Mouse (Mus musculus) monocyte, adult 5-6 weeks (primary cell): ENCODE results near the gene Mtmr12. TPM values are rescaled to one million over a fixed set of nuclear protein-coding genes. Genes with fewer than 3 reads are reported as not detected.

ENCODE experiments used
- ATAC-seq: fragments of 153-309, 156-312 bp; replicated peaks from 2 replicates; pipeline ENCODE4 v1.8.0; 2017; ENCODE audit warnings: mild to moderate bottlenecking; ENCODE audit not compliant: low TSS enrichment, insufficient number of reproducible peaks, severe bottlenecking, poor library complexity, low FRiP score
- total RNA-seq: library from RNA; stranded (forward); fragments of 200-1000, 200-491, 200-594 nt; gene quantifications from 3 replicates; pipeline ENCODE4 v1.2.3, GENCODE M21; 2017

Gene Mtmr12
- total RNA-seq, 1 experiment from 2014 or later = 39.5 TPM

DNA sequence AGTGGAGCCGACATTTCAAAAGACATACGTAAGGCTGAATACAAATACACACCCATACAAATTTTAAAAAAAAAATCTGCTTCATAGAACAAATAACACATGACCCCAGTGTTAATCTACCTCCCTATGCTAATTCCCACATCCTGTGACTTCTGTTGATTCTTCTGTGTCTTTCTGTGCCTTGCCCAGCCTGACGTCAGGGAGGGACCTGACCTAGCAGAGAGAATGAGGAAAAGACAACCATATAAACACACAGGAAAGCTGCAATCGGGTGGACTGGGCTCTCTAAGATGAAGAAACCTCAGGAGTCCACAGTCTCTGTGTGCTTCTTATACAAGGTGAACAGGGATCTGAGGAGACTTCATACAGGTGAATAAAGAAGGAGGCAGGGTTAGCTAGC lies 102.3 kb downstream of the Mtmr12 start:
- ATAC-seq = no peak

DNA sequence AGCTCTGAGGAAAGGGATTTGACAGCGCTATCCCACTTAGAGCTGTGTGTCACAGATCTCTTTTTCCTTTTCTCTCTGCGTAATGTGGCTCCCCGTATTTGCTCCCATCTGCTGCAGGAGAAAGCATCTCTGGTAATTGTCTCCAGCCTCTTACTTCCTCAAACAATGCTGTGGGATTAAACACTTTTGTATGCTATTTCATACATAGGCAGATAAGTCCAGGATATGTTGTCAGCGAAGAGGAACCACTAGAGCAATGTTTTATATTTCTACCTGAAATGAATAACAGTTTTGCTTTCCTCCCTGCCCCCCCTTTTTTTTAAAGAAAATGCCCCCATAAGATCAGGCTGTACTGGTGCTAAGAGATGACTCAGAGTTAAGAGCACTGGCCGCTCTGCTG lies 103.7 kb downstream of the Mtmr12 start:
- ATAC-seq = no peak

DNA sequence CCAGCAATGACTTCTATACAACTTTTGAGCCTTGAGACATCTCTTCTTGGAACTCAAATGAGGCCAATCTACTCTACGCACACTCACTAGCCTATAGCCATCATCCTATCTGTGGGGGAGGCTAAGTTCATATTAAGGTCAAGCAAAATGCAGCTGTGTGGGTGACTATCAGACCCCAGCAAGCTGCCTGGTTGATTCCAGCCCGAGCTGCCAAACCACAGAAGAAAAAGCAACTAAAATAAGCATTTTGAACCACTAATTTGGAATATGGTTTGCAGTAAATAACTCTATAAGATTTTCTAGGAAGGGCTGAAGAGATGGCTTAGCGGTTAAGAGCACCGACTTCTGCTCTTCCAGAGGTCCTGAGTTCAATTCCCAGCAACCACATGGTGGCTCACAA lies 105.8 kb downstream of the Mtmr12 start:
- no peak for ATAC-seq

DNA sequence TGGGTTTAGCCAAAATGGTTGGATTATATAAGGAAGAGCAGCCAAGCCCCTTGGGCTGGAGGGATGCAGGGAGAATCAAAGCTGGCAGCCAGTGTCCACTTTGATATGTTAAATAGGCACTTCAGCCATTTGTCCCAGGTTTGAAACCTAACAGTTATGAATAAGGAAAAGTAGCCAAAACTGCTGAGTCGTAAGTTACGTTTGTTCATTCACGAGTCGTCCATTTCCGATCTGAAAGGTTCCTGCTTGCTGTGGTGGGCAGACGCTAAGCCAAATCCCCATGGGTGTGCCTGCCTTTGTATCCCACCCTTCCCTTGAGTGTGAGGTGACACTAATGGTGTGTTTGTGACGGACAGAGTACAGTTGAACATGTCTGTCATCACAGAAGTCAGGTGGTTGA lies 106.6 kb downstream of the Mtmr12 start:
- no peak for ATAC-seq

DNA sequence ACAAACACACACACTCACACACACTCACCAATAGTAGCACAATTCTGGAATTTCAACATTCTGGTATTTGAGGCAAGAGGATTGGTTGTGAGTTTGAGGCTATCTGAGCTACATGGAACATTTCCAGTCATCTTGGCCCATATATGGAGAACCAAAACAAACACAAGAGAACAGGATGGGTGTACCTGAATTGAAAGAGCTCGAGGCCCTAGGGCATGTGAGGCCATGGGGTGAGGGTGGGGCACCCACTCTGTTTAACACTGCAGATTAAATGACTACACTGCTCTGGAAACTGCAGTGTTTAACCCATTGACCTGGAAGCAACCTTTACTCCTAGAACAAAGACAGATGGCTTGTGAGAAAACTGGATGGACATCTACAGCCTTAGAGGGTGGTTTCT lies 108.4 kb downstream of the Mtmr12 start:
- ATAC-seq = no peak

DNA sequence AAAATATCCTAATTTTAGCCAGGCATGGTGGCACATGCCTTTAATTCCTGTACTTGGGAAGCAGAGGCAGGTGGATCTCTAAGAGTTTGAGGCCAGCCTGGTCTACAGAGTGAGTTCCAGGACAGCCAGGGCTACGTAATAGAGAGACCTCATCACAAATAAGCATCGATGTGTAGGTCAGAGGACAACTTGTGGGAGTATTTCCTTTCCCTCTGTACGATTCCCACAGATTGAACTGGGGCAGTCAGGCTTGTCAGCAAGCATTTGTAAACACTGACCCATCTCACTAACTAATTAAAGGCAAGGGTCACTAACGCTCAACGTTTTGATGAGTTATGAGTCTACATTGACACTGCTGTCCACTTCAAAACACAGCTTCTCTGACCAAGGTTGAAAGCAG lies 109.8 kb downstream of the Mtmr12 start:
- no peak for ATAC-seq

DNA sequence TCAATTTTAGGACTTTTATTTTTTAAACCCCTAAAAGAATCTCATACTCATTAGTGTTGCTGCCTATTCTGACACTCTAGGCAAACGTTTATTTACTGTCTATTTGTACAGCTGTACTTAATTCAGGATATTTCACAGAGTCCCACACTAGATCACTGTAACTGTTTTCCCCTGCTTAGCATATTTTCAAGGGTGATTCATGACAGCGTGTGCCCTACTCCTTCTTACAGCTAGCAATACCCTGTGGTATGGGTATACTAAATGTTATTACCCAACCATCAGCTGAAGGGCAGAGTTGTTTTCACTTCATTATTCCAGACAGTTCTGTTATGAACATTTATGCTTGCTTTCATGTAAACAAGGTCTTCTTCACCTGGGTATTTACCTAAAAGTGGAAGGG lies 111.2 kb downstream of the Mtmr12 start:
- ATAC-seq = no peak

DNA sequence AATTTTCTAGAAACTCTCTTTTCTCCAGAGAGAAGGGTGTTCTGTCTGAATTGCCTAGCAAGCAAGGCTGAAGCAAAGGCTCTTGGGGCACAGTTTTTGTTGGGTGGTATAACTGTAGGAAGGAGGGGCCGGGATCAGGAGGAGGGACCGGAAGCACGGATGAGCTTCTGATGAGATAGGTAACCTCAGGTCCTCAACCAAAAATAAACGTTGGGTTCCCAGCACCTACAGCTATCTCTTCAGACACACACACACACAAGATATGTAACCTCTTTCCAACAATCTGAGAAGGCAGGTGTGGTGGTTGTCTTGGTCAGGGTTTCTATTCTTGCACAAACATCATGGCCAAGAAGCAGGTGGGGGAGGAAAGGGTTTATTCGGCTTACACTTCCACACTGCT lies 112.5 kb downstream of the Mtmr12 start:
- no peak for ATAC-seq

DNA sequence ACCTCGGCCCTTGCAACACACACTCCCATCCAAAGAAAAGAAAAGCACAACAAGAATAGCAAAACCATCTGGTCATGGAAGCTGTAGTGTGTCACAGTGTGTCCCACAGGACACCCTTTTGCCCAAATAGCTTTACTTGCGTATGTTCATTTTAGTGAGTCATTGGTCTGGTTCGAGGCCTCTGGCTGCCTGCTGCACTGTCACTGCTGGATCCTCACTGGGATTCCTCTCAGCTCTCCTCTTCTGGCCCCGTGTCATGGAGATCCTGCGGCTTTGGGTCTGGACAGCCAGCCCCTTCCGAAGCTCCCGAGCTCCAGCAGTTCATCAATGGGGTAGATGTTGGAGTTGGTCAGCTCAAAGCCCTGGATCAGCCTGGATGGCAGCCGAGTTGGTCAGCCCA lies 113.6 kb downstream of the Mtmr12 start:
- ATAC-seq = no peak

DNA sequence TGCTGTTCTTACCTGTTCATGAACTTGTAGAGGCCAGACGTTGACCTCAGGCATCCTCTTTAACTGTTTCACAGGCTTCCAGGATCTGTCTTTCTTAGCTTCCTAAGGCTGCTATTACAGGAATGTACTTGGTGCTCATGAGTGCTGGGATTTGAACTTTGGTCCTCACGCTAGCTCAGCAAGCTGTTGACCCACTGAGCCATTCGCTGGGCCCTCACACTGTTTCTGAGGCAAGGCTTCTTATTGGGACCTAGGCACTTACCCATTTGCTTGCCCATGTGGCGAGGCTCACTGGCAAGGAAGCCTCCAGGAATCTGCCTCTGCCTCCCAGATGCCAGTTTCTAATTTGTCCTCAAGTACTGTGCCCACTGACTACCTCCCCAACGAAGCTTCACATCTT lies 115.1 kb downstream of the Mtmr12 start:
- ATAC-seq = no peak

DNA sequence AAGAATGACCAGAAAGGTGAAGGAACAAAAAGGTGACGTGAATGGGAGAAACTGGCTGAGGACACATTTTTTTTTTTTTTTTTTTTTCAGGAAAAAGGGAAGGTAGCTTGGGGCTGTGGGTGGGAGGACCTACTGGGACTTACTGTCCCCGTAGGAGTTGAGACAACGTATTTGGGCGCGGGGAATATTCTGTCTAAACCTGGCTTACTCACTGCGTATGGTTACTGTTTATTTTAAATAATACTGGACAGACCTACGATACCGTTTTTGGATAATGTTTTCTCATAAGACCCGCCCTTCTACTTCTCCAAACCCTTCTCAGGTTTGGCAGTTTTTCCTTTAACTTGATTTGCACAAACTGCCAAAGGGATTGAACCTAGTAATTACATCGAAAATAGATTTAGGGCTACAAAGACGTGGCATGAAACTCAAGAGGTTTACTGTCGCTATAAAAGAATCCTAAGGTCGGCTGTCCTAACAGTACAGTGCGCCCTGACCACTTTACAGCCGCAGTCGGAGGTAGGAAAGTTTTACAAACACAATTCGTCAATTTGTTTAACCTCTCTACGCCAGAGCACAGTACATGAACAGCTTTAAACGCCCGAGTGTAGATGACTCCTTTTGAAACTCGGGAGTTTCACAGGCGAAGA lies 115.7 kb downstream of the Mtmr12 start:
- ATAC-seq = no peak

DNA sequence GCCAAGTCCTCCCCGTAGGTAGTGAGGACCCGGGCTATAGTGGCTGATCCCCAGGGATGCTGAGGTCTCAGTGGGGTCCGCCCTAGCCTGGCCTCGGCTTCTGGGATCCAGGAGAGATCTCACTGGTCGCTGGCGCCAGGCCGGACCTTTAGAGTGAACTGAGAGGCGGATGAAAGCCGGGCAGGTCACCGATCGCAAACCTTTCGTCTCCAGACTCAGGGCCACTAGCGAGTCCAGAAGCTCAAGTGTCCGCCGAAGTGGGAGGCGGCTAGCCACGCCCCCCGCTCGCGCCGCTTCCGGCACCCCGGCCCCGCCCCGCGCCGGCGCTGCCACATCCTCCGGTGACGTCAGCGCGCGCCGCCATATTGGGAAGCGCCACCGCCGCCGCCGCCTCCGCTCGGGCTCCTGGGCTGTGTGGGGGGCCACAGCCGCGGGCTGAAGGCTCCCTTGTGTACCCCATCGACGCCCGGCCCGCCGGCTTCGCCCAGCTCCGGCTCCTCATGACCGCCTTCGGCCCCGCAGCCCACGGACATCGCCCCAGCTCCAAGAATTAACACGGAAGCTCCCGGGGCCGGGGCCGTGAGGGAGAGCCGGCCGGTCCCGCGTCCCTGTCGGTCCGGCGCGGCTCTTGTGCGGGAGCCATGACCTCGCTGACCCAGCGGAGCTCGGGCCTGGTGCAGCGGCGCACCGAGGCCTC lies 116.4 kb downstream of the Mtmr12 start, which contains the start of gene Golph3:
Gene Golph3, plus strand, starts transcription at position 360 of the 697 bp plus-strand sequence.
- ATAC-seq = peak; percentile 75

DNA sequence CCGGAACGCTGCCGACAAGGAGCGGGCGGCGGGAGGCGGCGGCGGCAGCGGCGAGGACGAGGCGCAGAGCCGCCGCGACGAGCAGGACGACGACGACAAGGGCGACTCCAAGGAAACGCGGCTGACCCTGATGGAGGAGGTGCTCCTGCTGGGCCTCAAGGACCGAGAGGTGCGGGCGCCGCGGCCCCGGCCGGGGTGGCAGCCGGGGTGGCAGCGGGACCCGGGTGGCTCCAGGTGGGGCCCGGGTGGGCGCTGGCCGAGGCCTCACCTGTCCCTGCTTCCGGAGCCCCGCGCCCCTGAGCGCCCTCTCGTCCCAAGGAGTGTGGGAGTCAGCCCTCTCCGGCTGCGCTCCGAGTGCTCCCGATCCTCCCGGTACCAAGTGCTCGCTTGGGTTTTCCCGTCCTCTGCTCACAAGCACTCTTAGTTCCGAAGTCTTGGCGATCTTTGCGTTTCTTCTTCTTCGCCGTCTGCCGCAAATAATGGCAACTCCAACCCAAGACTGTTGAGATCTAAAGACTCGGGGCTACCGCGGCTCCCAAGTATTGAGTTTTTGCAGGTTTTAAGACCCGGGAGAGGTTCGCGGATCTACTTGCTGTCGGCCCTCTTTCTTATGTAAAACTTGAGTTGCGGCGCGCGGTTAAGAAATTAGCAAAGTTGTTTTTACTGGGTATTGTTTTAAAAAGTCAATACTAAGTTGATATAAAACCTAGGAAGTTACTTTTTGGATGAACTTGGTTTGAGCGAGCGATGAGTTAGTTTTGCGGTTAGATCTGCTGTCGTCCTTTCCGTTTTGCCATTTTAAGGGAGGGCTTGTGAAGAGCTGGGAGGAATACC lies 117.2 kb downstream of the Mtmr12 start, which contains the start of gene 1810049J17Rik:
Gene 1810049J17Rik, minus strand, starts transcription at position 112 of the 834 bp plus-strand sequence.
- ATAC-seq = 0 out of 2 replicates have a peak, but pooled peaks have one; percentile 10

DNA sequence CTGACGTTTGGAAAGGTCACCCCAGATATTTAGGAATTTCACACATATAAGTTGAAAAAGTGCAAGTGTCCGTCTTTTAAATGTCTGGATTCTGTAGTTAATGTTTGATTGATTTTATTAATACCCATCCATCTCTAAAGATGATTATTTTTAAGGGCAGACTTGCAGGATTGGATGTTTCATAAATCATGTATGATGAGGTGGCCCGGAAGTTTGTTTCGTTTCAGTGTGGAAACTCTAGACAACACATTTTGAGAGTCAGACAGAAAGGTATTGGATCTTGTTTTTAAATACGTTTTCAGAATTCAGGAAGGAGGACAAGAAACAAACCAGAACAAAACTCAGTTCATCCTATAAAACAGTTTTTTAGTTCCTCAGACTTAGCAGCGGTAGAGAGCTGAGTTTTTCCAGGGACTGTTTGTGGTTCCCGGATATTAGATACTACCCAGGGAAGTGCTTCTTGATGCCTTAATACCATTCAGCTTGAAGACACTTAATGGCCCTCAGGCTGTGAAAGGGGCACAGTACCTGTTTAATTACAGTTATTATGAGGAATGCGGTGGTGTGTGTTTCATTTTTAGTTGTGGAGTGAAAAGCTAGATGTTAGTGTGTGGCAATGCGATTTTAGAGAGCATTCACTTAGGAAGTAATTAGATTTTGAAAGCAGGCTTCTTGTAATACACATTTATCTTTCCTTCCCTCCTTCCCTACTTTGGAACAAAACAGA lies 118.0 kb downstream of the Mtmr12 start:
- ATAC-seq = no peak

Other genes with a start within 250 kb of the Mtmr12 start
- gene Sub1, start 208.0 kb upstream of the Mtmr12 start, total RNA-seq = 663 to 950 TPM (median 750 TPM) in 3 replicates
- 49.0 to 97.9 TPM (median 69.7 TPM) in 3 replicates for gene Zfr, start 87.2 kb upstream of the Mtmr12 start, total RNA-seq
- gene Golph3, start 116.4 kb downstream of the Mtmr12 start, total RNA-seq = 96.4 to 118 TPM (median 109 TPM) in 3 replicates
- gene 1810049J17Rik, start 116.9 kb downstream of the Mtmr12 start, total RNA-seq = 1.7 TPM in 1 of 3 replicates, not detected in the others